24 mouse cellular contexts compared by ENCODE assay signal in the genomic region with DNA sequence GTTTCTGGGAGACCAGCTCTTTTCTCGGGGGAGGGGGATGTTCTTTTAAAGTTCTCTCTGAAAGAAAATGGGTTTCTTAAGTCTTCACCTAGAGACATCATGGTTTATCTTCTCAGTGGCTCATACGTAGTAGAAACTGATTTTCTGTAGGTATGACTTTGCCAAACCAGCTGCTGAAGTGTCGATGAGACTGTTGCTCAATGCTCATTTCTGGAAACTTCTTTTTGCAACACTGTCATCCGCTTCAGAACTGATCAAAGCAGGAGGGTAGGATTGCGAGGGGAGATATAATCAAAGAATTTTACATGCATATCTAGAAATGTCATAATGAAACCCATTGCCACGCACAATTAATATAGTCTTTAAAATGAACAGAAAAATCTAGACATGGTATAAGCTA.
"Had no signal": no experiment of that assay in that cellular context is flagged by ENCODE, and none has a peak within 500 bp of the region (broad histone marks: within the 10 kb centered on the region; RNA-seq: fewer than 3 reads in every experiment).

No protein-coding gene starts in this region.

- DNase-seq: gastrocnemius, postnatal 25 days; heart, adult 18-20 months; heart, postnatal 14 days; heart, postnatal 4 days; kidney, adult 18-20 months; kidney, adult 8-10 months; kidney, postnatal 10 days; kidney, postnatal 25 days; kidney, postnatal 4 days; liver; liver, embryonic 13.5 days had no signal

- ATAC-seq: hindbrain, embryonic 16.5 days; intestine, embryonic 15.5 days; intestine, postnatal 0 days had no signal

- H3K4me3 ChIP-seq: heart, embryonic 13.5 days; heart, embryonic 15.5 days; hindbrain, embryonic 10.5 days; hindbrain, embryonic 12.5 days; intestine, embryonic 15.5 days; layer of hippocampus, adult 2 months; left cerebral cortex, adult 2 months; limb, embryonic 10.5 days; limb, embryonic 12.5 days; liver, embryonic 13.5 days; liver, embryonic 15.5 days had no signal

- H3K4me1 ChIP-seq: heart, embryonic 13.5 days; heart, embryonic 15.5 days; hindbrain, embryonic 10.5 days; hindbrain, embryonic 12.5 days; intestine, embryonic 15.5 days; limb, embryonic 10.5 days; limb, embryonic 12.5 days; liver, embryonic 13.5 days; liver, embryonic 15.5 days had no signal

- H3K27ac ChIP-seq: heart, embryonic 13.5 days; heart, embryonic 15.5 days; hindbrain, embryonic 10.5 days; hindbrain, embryonic 12.5 days; hindbrain, embryonic 14.5 days; intestine, embryonic 15.5 days; layer of hippocampus, adult 2 months; left cerebral cortex, adult 2 months; limb, embryonic 10.5 days; limb, embryonic 12.5 days; liver, embryonic 13.5 days; liver, embryonic 15.5 days had no signal
